Mouse (Mus musculus) limb, embryonic 12.5 days (tissue): ENCODE results near the gene Cabp4. TPM values are rescaled to one million over a fixed set of nuclear protein-coding genes. Genes with fewer than 3 reads are reported as not detected.

Source experiments
- ATAC-seq: fragments of 200-750 bp; cut with Nextera tagmentation; 2 replicates; pipeline ENCODE4 v1.8.0; 2017; ENCODE audit warnings: low read depth, moderate TSS enrichment; ENCODE audit not compliant: insufficient number of reproducible peaks, insufficient read depth, low FRiP score, low TSS enrichment
- H3K27ac ChIP-seq: fragments of 300-500 bp; sonication (generic); 2 replicates; pipeline ENCODE4 v1.5.1; 2016; ENCODE audit warnings: mild to moderate bottlenecking, moderate library complexity
- H3K27me3 ChIP-seq: fragments of 300-500 bp; sonication (generic); 2 replicates; pipeline ENCODE4 v1.6.1; 2016; ENCODE audit warnings: mild to moderate bottlenecking, moderate library complexity
- H3K36me3 ChIP-seq: fragments of 300-500 bp; sonication (generic); 2 replicates; pipeline ENCODE4 v1.6.1; 2016; ENCODE audit warnings: mild to moderate bottlenecking, moderate library complexity
- H3K4me1 ChIP-seq: fragments of 300-500 bp; sonication (generic); replicated peaks from 2 replicates; pipeline ENCODE4 v1.6.1; 2016
- H3K4me2 ChIP-seq: fragments of 300-500 bp; sonication (generic); 2 replicates; pipeline ENCODE4 v1.6.1; 2016; ENCODE audit warnings: mild to moderate bottlenecking, moderate library complexity
- H3K4me3 ChIP-seq: fragments of 300-500 bp; sonication (generic); replicated peaks from 2 replicates; pipeline ENCODE4 v1.5.1; 2016; ENCODE audit warnings: mild to moderate bottlenecking
- H3K9ac ChIP-seq: fragments of 300-500 bp; sonication (generic); replicated peaks from 2 replicates; pipeline ENCODE4 v1.6.1; 2016; ENCODE audit warnings: mild to moderate bottlenecking, moderate library complexity
- H3K9me3 ChIP-seq: fragments of 300-500 bp; sonication (generic); 2 replicates; pipeline ENCODE4 v1.6.1; 2016; ENCODE audit warnings: mild to moderate bottlenecking, moderate library complexity
- WGBS: fragments of 180-500 bp; shearing (Covaris S2); methylation state at CpG from one replicate; pipeline ENCODE4 v1.1.7; 2016; 5-methylcytosine and 5-hydroxymethylcytosine counted together
- polyA plus RNA-seq: library from polyadenylated mRNA; unstranded; fragments of >200 nt; fragmentation: Nextera tagmentation; extraction: Ambion mirVana; gene quantifications from 2 replicates; pipeline ENCODE4 v1.2.1, GENCODE M21; 2016

Gene Cabp4
- 0.12 and 0.14 TPM in 2 replicates for polyA plus RNA-seq

GRCm38 (mm10) chr19:4143759-4144268 lies at the start of gene Cabp4:
TSS of gene Cabp4 (minus strand) at chr19:4144033.
- Histone ChIP-seq H3K36me3 (no peaks in the 10 kb centered on the region), H3K9ac (no peak within 1 kb of the TSS), H3K4me3 (no peak within 1 kb of the TSS), H3K27me3 (no peaks in the 10 kb centered on the region), H3K27ac (no peak within 1 kb of the TSS), H3K4me1 (peaks cover 7% of the 10 kb centered on the region; the same call in 1 of the 2 replicates), H3K9me3 (0 out of 2 replicates have a peak, but pooled peaks cover 4% of the 10 kb centered on the region), H3K4me2 (no peak within 1 kb of the TSS)
- WGBS: 81% methylated on average over 7 of the region's 7 CpGs
- ATAC-seq: no peak

DNA sequence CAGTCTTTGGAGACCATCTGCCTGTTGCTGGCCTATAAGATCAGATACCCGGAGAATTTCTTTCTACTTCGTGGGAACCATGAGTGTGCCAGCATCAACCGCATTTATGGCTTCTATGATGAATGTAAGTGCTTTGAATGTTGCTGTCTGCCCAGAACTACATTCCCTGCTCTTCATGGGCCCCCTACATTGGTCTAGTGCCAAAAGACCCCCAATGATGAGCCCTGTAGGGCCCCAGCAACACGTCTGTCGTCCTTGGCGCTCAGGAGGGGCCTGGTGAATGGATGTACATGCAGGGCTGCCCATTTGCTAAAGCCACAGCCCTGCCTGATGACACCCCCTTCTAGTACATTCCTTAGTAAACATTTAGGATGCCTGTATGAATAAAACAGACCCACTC lies 49.3 kb upstream of the Cabp4 start:
- H3K4me1 ChIP-seq: peaks cover 39% of the 10 kb centered on the region
- peaks cover 51% of the 10 kb centered on the region for H3K36me3 ChIP-seq
- H3K9ac ChIP-seq: peak overlapping the region; percentile 93
- peak overlapping the region; percentile 94 for H3K4me2 ChIP-seq
- peak overlapping the region; percentile 97 for H3K4me3 ChIP-seq
- no peaks in the 10 kb centered on the region for H3K27me3 ChIP-seq
- no peaks in the 10 kb centered on the region for H3K9me3 ChIP-seq
- WGBS: 59% methylated on average over 6 of the region's 6 CpGs
- no peak overlapping the region; the same call in 1 of the 2 replicates for H3K27ac ChIP-seq
- ATAC-seq: no peak

- under 1% methylated on average over 52 of the region's 52 CpGs for WGBS
- H3K4me3 ChIP-seq: peak overlapping the region; percentile 97
These were observed 48.6 kb upstream of the Cabp4 start for GRCm38 (mm10) chr19:4192251-4192985.

GRCm38 (mm10) chr19:4191528-4192250 lies 47.9 kb upstream of the Cabp4 start, which contains the start of gene Ppp1ca:
TSS of gene Ppp1ca (plus strand) at chr19:4192065.
- peak; percentile 90 for ATAC-seq
- Histone ChIP-seq H3K4me2 (peak within 1 kb of the TSS; percentile 94), H3K27ac (peak within 1 kb of the TSS; percentile 94), H3K36me3 (peaks cover 36% of the 10 kb centered on the region), H3K9ac (peak within 1 kb of the TSS; percentile 93), H3K4me3 (peak within 1 kb of the TSS; percentile 97), H3K9me3 (no peaks in the 10 kb centered on the region), H3K27me3 (no peaks in the 10 kb centered on the region), H3K4me1 (peaks cover 35% of the 10 kb centered on the region)
- 5% methylated on average over 40 of the region's 47 CpGs for WGBS

More at GRCm38 (mm10) chr19:4192251-4192985, 48.6 kb upstream of the Cabp4 start:
- no peaks in the 10 kb centered on the region for H3K27me3 ChIP-seq
- no peaks in the 10 kb centered on the region for H3K9me3 ChIP-seq
- peak overlapping the region; percentile 94 for H3K27ac ChIP-seq
- peaks cover 44% of the 10 kb centered on the region for H3K36me3 ChIP-seq
- H3K4me1 ChIP-seq: peaks cover 39% of the 10 kb centered on the region
- peak overlapping the region; percentile 93 for H3K9ac ChIP-seq
- peak; percentile 26 for ATAC-seq
- peak overlapping the region; percentile 94 for H3K4me2 ChIP-seq

- Histone ChIP-seq H3K4me3 (peak within 1 kb of the TSS; percentile 97), H3K4me1 (peaks cover 28% of the 10 kb centered on the region), H3K9ac (peak within 1 kb of the TSS; percentile 93), H3K36me3 (peaks cover 28% of the 10 kb centered on the region), H3K4me2 (peak within 1 kb of the TSS; percentile 94), H3K27ac (peak within 1 kb of the TSS; percentile 94), H3K27me3 (no peaks in the 10 kb centered on the region), H3K9me3 (no peaks in the 10 kb centered on the region)
- no peak for ATAC-seq
- WGBS: 55% methylated on average over 4 of the region's 4 CpGs
These were observed 47.0 kb upstream of the Cabp4 start, which contains the start of gene Tbc1d10c for GRCm38 (mm10) chr19:4190831-4191334. TSS of gene Tbc1d10c (minus strand) at chr19:4191284.

DNA sequence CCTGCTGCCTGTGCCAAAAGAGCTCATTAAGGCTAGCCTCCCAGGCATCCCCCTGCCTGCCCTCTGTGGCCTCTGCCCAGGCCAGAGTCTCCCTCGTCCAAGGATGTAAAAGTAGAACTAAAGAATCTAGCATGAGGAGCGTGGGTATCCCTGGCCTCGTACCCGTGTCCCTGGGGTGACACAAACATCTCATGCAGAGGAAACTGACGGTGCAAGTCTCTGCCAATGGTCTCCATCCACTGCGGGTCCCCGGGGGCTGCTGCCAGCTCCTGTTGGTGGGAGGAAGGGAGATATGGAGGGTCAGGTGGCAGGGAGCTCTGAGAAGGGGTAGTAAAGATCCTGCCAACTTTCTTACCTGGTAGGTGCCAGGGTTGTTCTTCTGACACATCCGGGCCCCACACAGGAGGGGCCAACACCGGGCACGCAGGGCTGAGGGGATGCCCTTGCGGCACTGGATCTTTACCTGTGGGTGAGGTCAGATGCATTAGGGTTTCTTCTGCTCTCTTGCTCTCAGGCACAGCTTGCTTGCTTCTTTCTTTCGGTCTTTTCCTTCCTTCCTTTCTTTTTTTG lies 45.3 kb upstream of the Cabp4 start:
- ATAC-seq: no peak

GRCm38 (mm10) chr19:4187303-4187702 lies 43.5 kb upstream of the Cabp4 start:
- Histone ChIP-seq H3K9me3 (no peaks in the 10 kb centered on the region), H3K27me3 (no peaks in the 10 kb centered on the region), H3K4me1 (peaks cover 22% of the 10 kb centered on the region), H3K36me3 (no peaks in the 10 kb centered on the region), H3K4me3 (no peak overlapping the region), H3K27ac (no peak overlapping the region), H3K9ac (no peak overlapping the region), H3K4me2 (no peak overlapping the region)
- ATAC-seq: no peak
- 63% methylated on average over 3 of the region's 3 CpGs for WGBS

More for the DNA sequence above, 45.3 kb upstream of the Cabp4 start:
- 88% methylated on average over 12 of the region's 12 CpGs for WGBS
- no peaks in the 10 kb centered on the region for H3K27me3 ChIP-seq
- H3K4me1 ChIP-seq: peaks cover 38% of the 10 kb centered on the region
- peaks cover 11% of the 10 kb centered on the region for H3K36me3 ChIP-seq
- H3K4me3 ChIP-seq: no peak overlapping the region
- no peaks in the 10 kb centered on the region for H3K9me3 ChIP-seq
- no peak overlapping the region for H3K4me2 ChIP-seq
- H3K27ac ChIP-seq: no peak overlapping the region
- no peak overlapping the region for H3K9ac ChIP-seq

- Histone ChIP-seq H3K36me3 (no peaks in the 10 kb centered on the region), H3K4me3 (no peak overlapping the region), H3K9me3 (no peaks in the 10 kb centered on the region), H3K4me1 (peaks cover 13% of the 10 kb centered on the region), H3K9ac (peak overlapping the region; percentile 40), H3K27me3 (no peaks in the 10 kb centered on the region), H3K4me2 (no peak overlapping the region), H3K27ac (peak overlapping the region; percentile 35)
- ATAC-seq: no peak
- 68% methylated on average over 15 of the region's 15 CpGs for WGBS
These were observed 41.4 kb upstream of the Cabp4 start for GRCm38 (mm10) chr19:4184976-4185975.

DNA sequence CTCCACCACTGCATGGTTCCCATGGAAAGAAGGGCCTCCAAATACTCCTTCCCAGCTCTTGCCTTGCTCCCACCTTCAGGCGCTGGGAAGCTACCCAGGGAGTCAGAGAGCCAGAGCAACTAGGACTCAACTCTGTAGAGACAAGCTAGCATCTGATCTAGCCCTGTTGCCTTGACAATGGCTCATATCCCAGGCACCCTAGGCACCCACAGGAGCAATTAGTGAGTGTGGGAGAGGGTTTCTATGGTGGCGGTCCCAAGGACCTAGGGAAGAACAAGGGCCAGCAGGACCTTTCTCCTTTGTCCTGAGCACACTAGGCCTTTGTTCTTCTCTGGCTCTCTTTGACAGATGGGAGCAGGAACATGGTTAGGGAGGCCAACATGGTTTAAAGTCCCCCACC lies 39.9 kb upstream of the Cabp4 start:
- Histone ChIP-seq H3K36me3 (no peaks in the 10 kb centered on the region), H3K27me3 (no peaks in the 10 kb centered on the region), H3K9me3 (no peaks in the 10 kb centered on the region), H3K4me1 (peaks cover 13% of the 10 kb centered on the region), H3K27ac (no peak overlapping the region), H3K4me3 (no peak overlapping the region), H3K4me2 (no peak overlapping the region), H3K9ac (no peak overlapping the region)
- no peak for ATAC-seq
- WGBS: 87% methylated on average over 2 of the region's 2 CpGs

- H3K27ac ChIP-seq: no peak overlapping the region
- H3K4me1 ChIP-seq: peaks cover 13% of the 10 kb centered on the region
- no peak overlapping the region for H3K4me3 ChIP-seq
- H3K9ac ChIP-seq: no peak overlapping the region
- ATAC-seq: no peak
- no peaks in the 10 kb centered on the region for H3K9me3 ChIP-seq
- 50% methylated on average over 3 of the region's 3 CpGs for WGBS
- no peak overlapping the region for H3K4me2 ChIP-seq
- H3K27me3 ChIP-seq: no peaks in the 10 kb centered on the region
- H3K36me3 ChIP-seq: no peaks in the 10 kb centered on the region
These were observed 38.1 kb upstream of the Cabp4 start for GRCm38 (mm10) chr19:4181892-4182291.
